Mouse (Mus musculus) G1E (cell line): Measurements from ENCODE around the gene Bend7. TPM values are rescaled to one million over a fixed set of nuclear protein-coding genes. Genes with fewer than 3 reads are reported as not detected.

Experiments
- ATAC-seq: 2 replicates; pipeline ENCODE4 v1.8.0; 2016; ENCODE audit warnings: mild to moderate bottlenecking; ENCODE audit not compliant: insufficient number of reproducible peaks, poor library complexity, low FRiP score, severe bottlenecking; ENCODE audit errors: extremely low read depth
- DNase-seq: peaks from one replicate; pipeline ENCODE4 v3.0.0; 2012; ENCODE audit warnings: low spot score
- H3K27me3 ChIP-seq: 2 replicates; pipeline ENCODE4 v1.6.1; 2012; ENCODE audit warnings: mild to moderate bottlenecking, low read length, inconsistent platforms; ENCODE audit not compliant: insufficient read depth
- H3K36me3 ChIP-seq: replicated peaks from 2 replicates; pipeline ENCODE3; 2012; ENCODE audit warnings: mild to moderate bottlenecking, inconsistent platforms
- H3K4me1 ChIP-seq: 2 replicates; pipeline ENCODE4 v1.6.1; 2012; ENCODE audit warnings: low read depth, low read length, inconsistent platforms, mixed read lengths; ENCODE audit not compliant: insufficient read depth
- H3K4me3 ChIP-seq: 2 replicates; pipeline ENCODE4 v1.5.1; 2012; ENCODE audit warnings: low read depth, mild to moderate bottlenecking, inconsistent platforms, low read length, moderate library complexity, mixed read lengths
- H3K9me3 ChIP-seq: replicated peaks from 2 replicates; pipeline ENCODE4 v1.6.1; 2012; ENCODE audit warnings: inconsistent platforms
- CTCF ChIP-seq: IDR thresholded peaks from 2 replicates; pipeline ENCODE4 v1.5.1; 2012; ENCODE audit warnings: low read depth, low read length, inconsistent platforms, mixed read lengths
- GATA1 ChIP-seq: IDR thresholded peaks from 2 replicates; pipeline ENCODE4 v1.6.1; 2012; ENCODE audit warnings: borderline replicate concordance, low read length, inconsistent platforms, mixed read lengths
- GATA2 ChIP-seq: IDR thresholded peaks from 2 replicates; pipeline ENCODE4 v1.6.1; 2012; ENCODE audit warnings: low read depth, low read length, inconsistent platforms, borderline replicate concordance
- POLR2AphosphoS5 ChIP-seq: IDR thresholded peaks from 2 replicates; pipeline ENCODE4 v1.6.1; 2012; ENCODE audit warnings: low read depth, low read length, inconsistent platforms; ENCODE audit not compliant: insufficient replicate concordance
- TAL1 ChIP-seq: conservative IDR thresholded peaks from 2 replicates; pipeline ENCODE4 v1.6.1; 2012; ENCODE audit warnings: low read depth, low read length, inconsistent platforms, mixed read lengths
- polyA plus RNA-seq: library from polyadenylated mRNA; stranded (reverse); fragments of >175 nt; gene quantifications from 2 replicates; pipeline ENCODE4 v1.2.3, GENCODE M21; 2012
- total RNA-seq, 2 experiments: library from RNA; stranded (forward) in 1 of 2; stranded (reverse) in 1 of 2; fragments of 200-1000 nt in 1 of 2; fragments of >200 nt in 1 of 2; fragmentation: Nextera tagmentation in 1 of 2; gene quantifications; 2 replicates each; pipeline ENCODE4 v1.2.3; 2014 to 2017

Gene Bend7
- total and polyA plus RNA-seq, 3 experiments, result 0.05 to 3.6 TPM; not detected in 1

DNA sequence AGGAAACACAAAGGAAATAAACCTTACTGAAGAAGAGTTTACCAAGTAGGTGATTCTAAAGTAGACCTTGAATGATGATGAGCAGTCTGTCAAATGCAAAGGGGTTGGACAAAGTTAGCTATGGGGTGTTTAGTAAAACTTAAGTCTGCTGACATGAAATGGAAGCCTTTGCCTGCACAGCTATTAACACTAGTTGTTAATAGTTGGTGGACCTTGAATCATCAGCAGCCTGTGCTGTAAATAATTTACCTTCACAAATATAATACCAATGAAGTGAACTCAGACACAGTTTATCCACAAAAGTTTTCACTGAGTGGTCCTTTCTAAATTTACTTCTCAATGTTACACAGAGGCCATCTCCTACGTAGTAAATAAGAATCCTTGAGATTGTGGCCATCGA lies 52.7 kb downstream of the Bend7 start:
- no peak for ATAC-seq
- Histone ChIP-seq H3K4me1 (no peaks in the 10 kb centered on the region), H3K36me3 (no peaks in the 10 kb centered on the region), H3K27me3 (peaks cover 6% of the 10 kb centered on the region), H3K4me3 (no peak overlapping the region), H3K9me3 (no peaks in the 10 kb centered on the region)
- DNase-seq, result no peak
- TF ChIP-seq GATA2 (no peak), GATA1 (no peak)

DNA sequence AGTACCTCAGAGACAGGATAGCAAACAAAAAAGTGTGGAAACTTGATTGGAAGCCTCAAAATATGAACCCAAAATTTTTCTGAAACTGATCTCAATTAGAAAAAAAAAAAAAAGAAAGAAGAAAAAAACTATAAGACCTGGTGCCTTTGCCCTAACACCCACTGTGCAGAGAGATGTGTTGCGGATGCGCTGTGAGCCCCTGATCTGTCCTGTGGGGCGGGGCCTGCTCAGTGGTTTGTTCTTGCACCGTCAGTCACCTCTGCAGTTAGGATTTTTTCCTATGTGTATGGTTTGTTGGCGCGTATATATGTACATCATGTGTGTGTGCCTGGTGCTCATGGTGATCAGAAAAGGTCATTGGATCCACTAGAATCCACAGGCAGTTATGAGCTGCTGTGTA lies 56.3 kb downstream of the Bend7 start:
- no peak for ATAC-seq
- TF ChIP-seq TAL1 (no peak), GATA1 (no peak), CTCF (no peak), POLR2AphosphoS5 (no peak), GATA2 (no peak)

DNA sequence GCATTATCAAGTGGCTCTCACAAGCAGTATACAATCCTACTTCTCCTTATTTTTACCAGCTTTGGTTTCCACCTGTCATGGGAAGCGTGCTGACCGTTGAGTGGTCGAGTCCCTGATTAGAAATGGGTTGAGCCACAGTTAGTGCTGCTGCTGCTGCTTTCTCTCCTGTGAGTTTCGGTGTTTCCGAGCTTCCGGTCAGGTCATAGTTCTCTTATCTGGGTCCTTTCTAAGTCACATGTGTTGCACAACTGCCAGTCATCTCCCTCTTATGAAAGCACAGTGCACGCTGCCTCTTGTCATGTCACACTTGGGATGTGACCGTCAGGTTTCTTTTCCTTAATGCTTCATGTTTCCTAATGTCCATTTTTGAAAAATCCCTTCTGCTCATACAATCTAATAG lies 59.7 kb downstream of the Bend7 start:
- no peaks in the 10 kb centered on the region for H3K9me3 ChIP-seq
- no peak for DNase-seq
- ATAC-seq, result no peak
- TF ChIP-seq GATA1 (no peak), CTCF (no peak), GATA2 (no peak), TAL1 (no peak), POLR2AphosphoS5 (no peak)
- H3K4me3 ChIP-seq, result no peak overlapping the region
- H3K27me3 ChIP-seq, result 0 out of 2 replicates have a peak, but pooled peaks cover 3% of the 10 kb centered on the region
- no peaks in the 10 kb centered on the region for H3K36me3 ChIP-seq
- no peaks in the 10 kb centered on the region for H3K4me1 ChIP-seq

More for the DNA sequence above, 56.3 kb downstream of the Bend7 start:
- Histone ChIP-seq H3K9me3 (no peaks in the 10 kb centered on the region), H3K27me3 (peaks cover 5% of the 10 kb centered on the region), H3K4me3 (no peak overlapping the region), H3K36me3 (no peaks in the 10 kb centered on the region), H3K4me1 (no peaks in the 10 kb centered on the region)
- DNase-seq, result no peak

DNA sequence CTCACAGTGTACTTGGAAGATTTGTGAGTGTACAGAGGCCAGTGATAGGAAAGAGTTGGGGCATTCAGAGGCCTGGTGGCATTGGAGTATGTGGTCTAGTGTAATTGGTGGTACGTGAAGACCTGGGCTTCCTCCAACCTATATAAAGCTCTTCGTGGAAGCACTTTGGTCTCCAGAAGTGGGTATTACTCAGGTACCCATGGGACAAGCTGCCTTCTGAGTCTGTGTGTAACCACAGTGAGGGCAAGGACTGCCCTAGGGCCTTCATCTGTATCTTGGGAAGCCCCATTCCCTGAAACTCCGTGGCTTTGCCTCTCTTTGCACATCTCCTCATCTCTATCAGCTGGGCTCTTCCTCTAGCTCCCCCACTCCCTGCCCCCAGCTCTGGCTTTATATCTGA lies 64.0 kb downstream of the Bend7 start:
- peaks cover 11% of the 10 kb centered on the region; the same call in 1 of the 2 replicates for H3K27me3 ChIP-seq
- H3K36me3 ChIP-seq, result no peaks in the 10 kb centered on the region
- H3K4me3 ChIP-seq, result no peak overlapping the region
- TF ChIP-seq CTCF (no peak), TAL1 (no peak), GATA1 (no peak)
- H3K4me1 ChIP-seq, result no peaks in the 10 kb centered on the region
- ATAC-seq, result no peak
- DNase-seq, result no peak
- H3K9me3 ChIP-seq, result no peaks in the 10 kb centered on the region

DNA sequence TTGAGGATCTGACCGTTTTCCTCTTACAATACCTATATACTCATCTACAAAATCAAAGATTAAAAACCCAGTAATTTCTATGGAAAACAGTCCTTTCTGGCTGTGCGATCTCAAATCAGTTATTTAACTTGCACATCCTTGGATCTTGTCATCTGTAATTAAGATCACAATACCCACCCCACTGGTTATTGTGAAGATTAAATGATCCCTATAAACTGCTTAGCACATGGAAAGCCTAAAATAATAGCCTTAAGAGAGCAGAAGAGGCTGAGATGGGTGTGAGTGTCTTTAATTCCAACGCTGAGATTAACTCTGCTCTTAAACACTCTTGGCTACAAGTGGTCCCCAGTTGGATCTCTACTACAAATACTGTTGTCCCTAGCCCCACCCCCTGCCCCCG lies 64.8 kb downstream of the Bend7 start:
- Histone ChIP-seq H3K27me3 (peaks cover 15% of the 10 kb centered on the region; the same call in 1 of the 2 replicates), H3K9me3 (no peaks in the 10 kb centered on the region), H3K36me3 (no peaks in the 10 kb centered on the region), H3K4me1 (no peaks in the 10 kb centered on the region), H3K4me3 (no peak overlapping the region)
- ATAC-seq (no peak), DNase-seq (no peak)
- TF ChIP-seq GATA1 (no peak), CTCF (no peak), GATA2 (no peak), TAL1 (no peak), POLR2AphosphoS5 (no peak)

DNA sequence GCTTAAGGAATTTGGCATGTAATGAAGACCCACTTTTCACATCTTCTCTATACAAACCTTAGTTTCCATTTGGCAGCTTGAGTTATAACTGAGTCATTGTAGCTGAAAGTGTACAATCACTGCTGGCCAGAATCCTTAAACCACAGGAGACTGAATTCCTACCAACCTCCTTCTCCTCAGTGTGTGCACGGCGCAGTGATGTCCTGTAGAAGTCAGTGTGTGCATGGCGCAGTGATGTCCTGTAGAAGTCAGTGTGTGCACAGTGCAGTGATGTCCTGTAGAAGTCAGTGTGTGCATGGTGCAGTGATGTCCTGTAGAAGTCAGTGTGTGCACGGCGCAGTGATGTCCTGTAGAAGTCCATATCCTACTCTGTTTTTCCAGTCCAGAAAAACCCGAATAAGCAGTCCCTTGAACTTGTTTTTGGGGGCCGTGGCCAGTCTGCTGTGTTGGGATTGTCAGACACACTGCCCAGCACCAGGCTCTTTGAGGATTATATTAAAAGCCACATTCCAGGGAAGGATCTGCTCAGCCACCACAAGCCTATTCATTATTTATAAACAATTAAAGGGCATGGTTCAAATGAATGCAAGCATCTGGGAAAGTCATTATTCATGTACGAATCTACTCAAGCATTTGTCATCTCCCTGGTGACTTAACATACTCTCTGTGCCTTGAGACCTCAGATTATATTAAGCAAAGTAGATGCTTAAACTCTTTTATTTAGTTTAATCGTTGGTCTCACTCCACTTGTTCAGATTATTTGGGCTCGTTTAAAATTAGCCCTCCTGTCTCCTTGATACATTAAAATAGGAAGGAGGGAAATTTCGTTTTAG lies 65.4 kb downstream of the Bend7 start:
- DNase-seq (no peak), ATAC-seq (no peak)
- no peaks in the 10 kb centered on the region for H3K9me3 ChIP-seq
- H3K4me1 ChIP-seq, result no peaks in the 10 kb centered on the region
- H3K36me3 ChIP-seq, result no peaks in the 10 kb centered on the region
- no peak overlapping the region for H3K4me3 ChIP-seq
- H3K27me3 ChIP-seq, result peaks cover 21% of the 10 kb centered on the region; the same call in 1 of the 2 replicates
- TF ChIP-seq CTCF, result no peak
- no peak for TF ChIP-seq GATA2
- no peak for TF ChIP-seq TAL1
- no peak for TF ChIP-seq GATA1
- TF ChIP-seq POLR2AphosphoS5, result no peak
